Mouse (Mus musculus) heart, postnatal 0 days (tissue): Measurements from ENCODE around the gene Tlk1. TPM values are rescaled to one million over a fixed set of nuclear protein-coding genes. Genes with fewer than 3 reads are reported as not detected.

Experiments
- ATAC-seq: fragments of 200-750 bp; cut with Nextera tagmentation; 2 replicates; pipeline ENCODE4 v1.8.0; 2017; ENCODE audit warnings: low read depth, moderate number of reproducible peaks, moderate library complexity; ENCODE audit not compliant: insufficient read depth
- DNase-seq: peaks from one replicate; pipeline ENCODE4 v3.0.0-alpha.2; 2016; ENCODE audit warnings: low spot score
- H3K27ac ChIP-seq: fragments of 300-500 bp; sonication (generic); 2 replicates; pipeline ENCODE4 v1.5.1; 2014; ENCODE audit warnings: low read depth, mild to moderate bottlenecking
- H3K27me3 ChIP-seq: fragments of 300-500 bp; sonication (generic); 2 replicates; pipeline ENCODE4 v1.6.1; 2014; ENCODE audit warnings: low read length, mixed read lengths; ENCODE audit not compliant: control insufficient read depth, insufficient read depth
- H3K36me3 ChIP-seq: fragments of 300-500 bp; sonication (generic); replicated peaks from 2 replicates; pipeline ENCODE4 v1.6.1; 2014; ENCODE audit warnings: low read length, mixed read lengths; ENCODE audit not compliant: control insufficient read depth, insufficient read depth
- H3K4me1 ChIP-seq: fragments of 300-500 bp; sonication (generic); 2 replicates; pipeline ENCODE4 v1.6.1; 2014; ENCODE audit warnings: antibody characterized with exemption; ENCODE audit not compliant: control insufficient read depth, insufficient read depth
- H3K4me2 ChIP-seq: fragments of 300-500 bp; sonication (generic); 2 replicates; pipeline ENCODE4 v1.6.1; 2014; ENCODE audit warnings: low read depth, mild to moderate bottlenecking, low read length, moderate library complexity
- H3K4me3 ChIP-seq: fragments of 300-500 bp; sonication (generic); 2 replicates; pipeline ENCODE4 v1.5.1; 2014; ENCODE audit warnings: low read depth, low read length
- H3K9ac ChIP-seq: fragments of 300-500 bp; sonication (generic); replicated peaks from 2 replicates; pipeline ENCODE4 v1.6.1; 2014; ENCODE audit warnings: low read depth, low read length, mixed read lengths
- H3K9me3 ChIP-seq: fragments of 300-500 bp; sonication (generic); replicated peaks from 2 replicates; pipeline ENCODE4 v1.6.1; 2016; ENCODE audit warnings: low read length; ENCODE audit not compliant: control insufficient read depth
- CTCF ChIP-seq: IDR thresholded peaks from 2 replicates; pipeline ENCODE4 v1.5.1; 2016; ENCODE audit warnings: antibody characterized with exemption, control low read depth, low read depth
- EP300 ChIP-seq: IDR thresholded peaks from 2 replicates; pipeline ENCODE4 v1.6.1; 2016; ENCODE audit warnings: antibody characterized with exemption, low read depth
- WGBS: fragments of 180-500 bp; shearing (Covaris S2); extraction: QIAGEN DNeasy Blood & Tissue Kit; methylation state at CpG from one replicate; pipeline ENCODE4 v1.1.7; 2014; 5-methylcytosine and 5-hydroxymethylcytosine counted together
- polyA plus RNA-seq: library from polyadenylated mRNA; unstranded; fragments of >200 nt; fragmentation: Nextera tagmentation; extraction: Ambion mirVana; gene quantifications from 2 replicates; pipeline ENCODE4 v1.2.1, GENCODE M21; 2015
- total RNA-seq: library from RNA; depleted of rRNA; stranded (reverse); fragments of >200 nt; gene quantifications from 2 replicates; pipeline ENCODE4 v1.2.3, GENCODE M21; 2014; ENCODE audit warnings: low replicate concordance

Tlk1 gene
- total and polyA plus RNA-seq, 2 experiments from 2014 or later = 17.9 to 32.6 TPM

GRCm38 (mm10) chr2:70833261-70833660 is 7.7 kb upstream of the Tlk1 start:
- TF ChIP-seq CTCF = no peak
- no peak for TF ChIP-seq EP300
- 58% methylated on average over 1 of the region's 1 CpGs for WGBS
- DNase-seq (no peak), ATAC-seq (no peak)
- no peaks in the 10 kb centered on the region for H3K9me3 ChIP-seq
- no peaks in the 10 kb centered on the region for H3K36me3 ChIP-seq
- peaks cover under 1% of the 10 kb centered on the region; the same call in 1 of the 2 replicates for H3K4me1 ChIP-seq
- H3K4me3 ChIP-seq = no peak overlapping the region
- no peak overlapping the region for H3K27ac ChIP-seq
- H3K9ac ChIP-seq = no peak overlapping the region
- no peak overlapping the region for H3K4me2 ChIP-seq
- no peaks in the 10 kb centered on the region for H3K27me3 ChIP-seq

- Histone ChIP-seq H3K27ac (no peak overlapping the region), H3K9me3 (no peaks in the 10 kb centered on the region), H3K4me2 (no peak overlapping the region), H3K9ac (no peak overlapping the region), H3K4me3 (no peak overlapping the region), H3K27me3 (no peaks in the 10 kb centered on the region), H3K4me1 (no peaks in the 10 kb centered on the region), H3K36me3 (no peaks in the 10 kb centered on the region)
- TF ChIP-seq CTCF = no peak
- no peak for TF ChIP-seq EP300
- ATAC-seq (no peak), DNase-seq (no peak)
- 85% methylated on average over 10 of the region's 10 CpGs for WGBS
Observed at GRCm38 (mm10) chr2:70831709-70832350, 6.3 kb upstream of the Tlk1 start.

- 26% methylated on average over 2 of the region's 2 CpGs for WGBS
- Histone ChIP-seq H3K9ac (no peak overlapping the region), H3K9me3 (no peaks in the 10 kb centered on the region), H3K27ac (no peak overlapping the region), H3K27me3 (no peaks in the 10 kb centered on the region), H3K4me2 (no peak overlapping the region), H3K4me1 (no peaks in the 10 kb centered on the region), H3K36me3 (no peaks in the 10 kb centered on the region), H3K4me3 (no peak overlapping the region)
- TF ChIP-seq CTCF (no peak), EP300 (no peak)
- ATAC-seq (no peak), DNase-seq (no peak)
Observed at GRCm38 (mm10) chr2:70830683-70831082, 5.2 kb upstream of the Tlk1 start.

- no peak for TF ChIP-seq EP300
- no peak for TF ChIP-seq CTCF
- Histone ChIP-seq H3K27me3 (no peaks in the 10 kb centered on the region), H3K27ac (no peak overlapping the region; the same call in 1 of the 2 replicates), H3K9me3 (no peaks in the 10 kb centered on the region), H3K4me3 (no peak overlapping the region), H3K4me1 (no peaks in the 10 kb centered on the region), H3K4me2 (no peak overlapping the region), H3K9ac (no peak overlapping the region), H3K36me3 (no peaks in the 10 kb centered on the region)
- no peak for DNase-seq
- no peak for ATAC-seq
- 82% methylated on average over 5 of the region's 5 CpGs for WGBS
Observed at GRCm38 (mm10) chr2:70829946-70830610, 4.5 kb upstream of the Tlk1 start.

GRCm38 (mm10) chr2:70827780-70828179 is 2.3 kb upstream of the Tlk1 start:
- H3K36me3 ChIP-seq = no peaks in the 10 kb centered on the region
- ATAC-seq (no peak), DNase-seq (no peak)
- no peak overlapping the region for H3K9ac ChIP-seq
- H3K4me3 ChIP-seq = no peak overlapping the region
- no peaks in the 10 kb centered on the region; the same call in 1 of the 2 replicates for H3K4me1 ChIP-seq
- H3K9me3 ChIP-seq = no peaks in the 10 kb centered on the region
- H3K4me2 ChIP-seq = no peak overlapping the region
- no peak overlapping the region for H3K27ac ChIP-seq
- no peak for TF ChIP-seq CTCF
- H3K27me3 ChIP-seq = no peaks in the 10 kb centered on the region
- 69% methylated on average over 8 of the region's 8 CpGs for WGBS
